Mouse (Mus musculus): ENCODE results near the gene Numb. TPM values are rescaled to one million over a fixed set of nuclear protein-coding genes. Genes with fewer than 3 reads are reported as not detected.

The Numb gene
- polyA plus RNA-seq, 1 experiment, result 24.5 TPM

DNA sequence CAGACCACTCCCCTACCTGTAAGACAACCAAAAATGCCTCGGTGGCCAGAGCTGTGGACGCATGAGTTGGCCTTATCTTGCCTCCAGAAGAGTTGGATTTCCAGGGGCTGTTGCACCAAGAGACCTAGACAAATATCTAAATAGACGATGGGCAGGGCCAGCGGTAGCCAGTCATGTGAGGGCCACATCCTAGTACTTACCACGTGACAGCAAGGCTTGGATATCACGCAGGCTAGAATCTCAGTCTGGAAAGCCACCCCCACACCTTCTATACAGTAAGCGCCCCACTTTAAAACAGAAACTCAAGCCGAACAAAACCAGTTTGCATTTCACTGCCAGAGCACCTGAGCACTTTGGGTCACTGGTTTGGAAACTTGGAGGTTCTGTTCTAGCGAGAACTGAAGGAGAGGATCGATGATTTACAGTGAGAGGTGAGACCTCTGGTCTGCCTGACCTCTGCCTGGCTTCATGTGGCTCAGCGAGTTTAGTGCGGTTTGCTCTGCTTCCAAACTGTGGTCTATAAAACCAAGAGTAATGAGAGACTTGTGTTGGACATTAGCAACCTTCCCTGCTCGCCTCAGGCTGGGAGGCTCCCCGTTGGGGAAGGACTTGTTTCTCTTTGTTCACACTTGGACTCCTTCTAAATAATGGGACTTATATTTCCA, 153.4 kb downstream of the Numb start:
- peaks cover 21% of the 10 kb centered on the region for H3K4me1 ChIP-seq (ENCODE audit: control insufficient read depth, insufficient read depth, low read length)
- no peaks in the 10 kb centered on the region for H3K36me3 ChIP-seq (ENCODE audit: control insufficient read depth, insufficient read depth, low read length)
- no peak overlapping the region for H3K4me3 ChIP-seq (ENCODE audit: control insufficient read depth, low read depth, low read length)
- H3K27ac ChIP-seq (ENCODE audit: control insufficient read depth, insufficient read depth, low read depth, low read length), result no peak overlapping the region
- TF ChIP-seq CTCF (IDR thresholded peaks at IDR 0.05; ENCODE audit: control insufficient read depth, insufficient read depth, insufficient replicate concordance, low read depth, low read length) (no peak), POLR2A (IDR thresholded peaks at IDR 0.05; ENCODE audit: control insufficient read depth, low read depth, low read length) (no peak; the same call in 1 of the 2 replicates)
- no peaks in the 10 kb centered on the region for H3K27me3 ChIP-seq (ENCODE audit: control insufficient read depth, insufficient read depth, low read length)

DNA sequence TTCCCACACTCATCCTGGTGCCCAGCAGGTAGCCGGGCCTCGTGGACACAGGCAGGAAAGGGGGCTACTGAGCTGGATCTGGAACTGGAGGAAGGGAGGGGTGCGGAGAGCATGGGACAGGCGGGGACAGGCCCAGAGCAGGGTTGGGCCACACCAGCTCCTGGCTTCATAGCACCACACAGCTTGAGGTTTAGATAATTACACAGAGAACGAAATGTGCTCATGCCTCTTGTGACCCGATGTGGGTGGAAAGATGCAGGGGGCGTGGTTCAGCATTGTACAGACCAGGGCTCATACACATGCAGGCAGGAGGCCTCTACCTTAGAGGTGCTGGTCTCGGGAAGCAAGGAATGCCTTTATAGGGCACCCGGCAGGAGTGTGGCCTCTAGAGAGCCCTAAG, 153.9 kb downstream of the Numb start:
- H3K4me3 ChIP-seq (ENCODE audit: control insufficient read depth, low read depth, low read length), result no peak overlapping the region
- H3K36me3 ChIP-seq (ENCODE audit: control insufficient read depth, insufficient read depth, low read length), result no peaks in the 10 kb centered on the region
- H3K27me3 ChIP-seq (ENCODE audit: control insufficient read depth, insufficient read depth, low read length), result no peaks in the 10 kb centered on the region
- no peak for TF ChIP-seq CTCF (IDR thresholded peaks at IDR 0.05; ENCODE audit: control insufficient read depth, insufficient read depth, insufficient replicate concordance, low read depth, low read length)
- TF ChIP-seq POLR2A (IDR thresholded peaks at IDR 0.05; ENCODE audit: control insufficient read depth, low read depth, low read length), result no peak; the same call in 1 of the 2 replicates
- peak overlapping the region; percentile 33; the same call in 1 of the 2 replicates for H3K27ac ChIP-seq (ENCODE audit: control insufficient read depth, insufficient read depth, low read depth, low read length)
- peaks cover 18% of the 10 kb centered on the region for H3K4me1 ChIP-seq (ENCODE audit: control insufficient read depth, insufficient read depth, low read length)

- TF ChIP-seq CTCF (IDR thresholded peaks at IDR 0.05; ENCODE audit: control insufficient read depth, insufficient read depth, insufficient replicate concordance, low read depth, low read length), result no peak
- TF ChIP-seq POLR2A (IDR thresholded peaks at IDR 0.05; ENCODE audit: control insufficient read depth, low read depth, low read length), result no peak
- peaks cover 16% of the 10 kb centered on the region for H3K4me1 ChIP-seq (ENCODE audit: control insufficient read depth, insufficient read depth, low read length)
- no peak overlapping the region for H3K4me3 ChIP-seq (ENCODE audit: control insufficient read depth, low read depth, low read length)
- no peaks in the 10 kb centered on the region for H3K36me3 ChIP-seq (ENCODE audit: control insufficient read depth, insufficient read depth, low read length)
- no peaks in the 10 kb centered on the region for H3K27me3 ChIP-seq (ENCODE audit: control insufficient read depth, insufficient read depth, low read length)
- H3K27ac ChIP-seq (ENCODE audit: control insufficient read depth, insufficient read depth, low read depth, low read length), result no peak overlapping the region
These were observed 155.7 kb downstream of the Numb start for GRCm38 (mm10) chr12:83765965-83766603.

GRCm38 (mm10) chr12:83764519-83764918, 157.2 kb downstream of the Numb start:
- Histone ChIP-seq H3K27me3 (ENCODE audit: control insufficient read depth, insufficient read depth, low read length) (no peaks in the 10 kb centered on the region), H3K27ac (ENCODE audit: control insufficient read depth, insufficient read depth, low read depth, low read length) (no peak overlapping the region), H3K4me1 (ENCODE audit: control insufficient read depth, insufficient read depth, low read length) (peaks cover 7% of the 10 kb centered on the region), H3K36me3 (ENCODE audit: control insufficient read depth, insufficient read depth, low read length) (no peaks in the 10 kb centered on the region), H3K4me3 (ENCODE audit: control insufficient read depth, low read depth, low read length) (no peak overlapping the region)
- TF ChIP-seq POLR2A (IDR thresholded peaks at IDR 0.05; ENCODE audit: control insufficient read depth, low read depth, low read length), result no peak
- no peak for TF ChIP-seq CTCF (IDR thresholded peaks at IDR 0.05; ENCODE audit: control insufficient read depth, insufficient read depth, insufficient replicate concordance, low read depth, low read length)

DNA sequence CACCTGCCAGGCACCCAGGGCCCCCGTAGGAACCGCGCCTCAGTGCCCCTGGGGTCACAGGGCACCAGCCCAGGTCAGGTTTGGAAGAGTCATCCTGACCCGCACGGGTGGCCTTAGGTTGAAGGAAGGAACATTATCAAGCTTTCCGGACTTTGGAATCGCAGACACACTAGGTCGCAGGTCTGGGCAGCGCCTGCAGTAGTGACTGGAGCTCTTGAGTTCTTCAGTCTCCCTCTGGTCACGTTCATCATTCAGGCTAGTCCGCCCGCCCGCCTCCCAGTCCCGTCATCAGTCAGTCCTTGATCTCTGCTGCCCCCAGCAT, 157.7 kb downstream of the Numb start:
- Histone ChIP-seq H3K4me3 (ENCODE audit: control insufficient read depth, low read depth, low read length) (peak overlapping the region; percentile 36), H3K4me1 (ENCODE audit: control insufficient read depth, insufficient read depth, low read length) (peaks cover 7% of the 10 kb centered on the region), H3K36me3 (ENCODE audit: control insufficient read depth, insufficient read depth, low read length) (no peaks in the 10 kb centered on the region), H3K27me3 (ENCODE audit: control insufficient read depth, insufficient read depth, low read length) (no peaks in the 10 kb centered on the region), H3K27ac (ENCODE audit: control insufficient read depth, insufficient read depth, low read depth, low read length) (no peak overlapping the region)
- TF ChIP-seq CTCF (IDR thresholded peaks at IDR 0.05; ENCODE audit: control insufficient read depth, insufficient read depth, insufficient replicate concordance, low read depth, low read length) (no peak), POLR2A (IDR thresholded peaks at IDR 0.05; ENCODE audit: control insufficient read depth, low read depth, low read length) (no peak)

- H3K36me3 ChIP-seq (ENCODE audit: control insufficient read depth, insufficient read depth, low read length), result no peaks in the 10 kb centered on the region
- no peak for TF ChIP-seq POLR2A (IDR thresholded peaks at IDR 0.05; ENCODE audit: control insufficient read depth, low read depth, low read length)
- TF ChIP-seq CTCF (IDR thresholded peaks at IDR 0.05; ENCODE audit: control insufficient read depth, insufficient read depth, insufficient replicate concordance, low read depth, low read length), result no peak
- no peaks in the 10 kb centered on the region for H3K27me3 ChIP-seq (ENCODE audit: control insufficient read depth, insufficient read depth, low read length)
- peaks cover 7% of the 10 kb centered on the region for H3K4me1 ChIP-seq (ENCODE audit: control insufficient read depth, insufficient read depth, low read length)
- no peak within 1 kb of the TSS for H3K27ac ChIP-seq (ENCODE audit: control insufficient read depth, insufficient read depth, low read depth, low read length)
- peak within 1 kb of the TSS; percentile 70 for H3K4me3 ChIP-seq (ENCODE audit: control insufficient read depth, low read depth, low read length)
These were observed 158.3 kb downstream of the Numb start, which contains the start of gene Papln for GRCm38 (mm10) chr12:83763311-83764043. TSS of gene Papln (plus strand) at chr12:83763634.

DNA sequence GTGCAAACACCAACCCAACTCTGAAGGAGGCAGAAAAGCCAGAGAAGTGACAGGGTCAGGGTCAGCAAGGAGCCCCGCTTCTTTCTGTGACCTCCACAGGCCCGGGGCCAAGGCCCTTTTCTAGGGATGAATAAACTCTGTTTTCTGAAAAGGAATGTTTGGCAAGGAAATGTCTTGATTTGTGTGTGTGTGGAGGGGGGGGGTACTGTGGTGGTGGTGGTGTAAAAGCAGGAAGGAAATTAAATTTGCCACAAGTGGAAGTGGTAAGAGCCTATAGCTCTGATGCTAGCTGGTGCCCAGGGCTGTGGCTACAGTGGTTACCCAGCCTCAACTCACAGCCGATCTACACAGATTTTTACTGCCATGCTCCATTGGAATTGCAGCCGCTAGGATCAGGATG, 159.0 kb downstream of the Numb start:
- no peaks in the 10 kb centered on the region for H3K36me3 ChIP-seq (ENCODE audit: control insufficient read depth, insufficient read depth, low read length)
- peaks cover 7% of the 10 kb centered on the region for H3K4me1 ChIP-seq (ENCODE audit: control insufficient read depth, insufficient read depth, low read length)
- H3K4me3 ChIP-seq (ENCODE audit: control insufficient read depth, low read depth, low read length), result no peak overlapping the region
- H3K27me3 ChIP-seq (ENCODE audit: control insufficient read depth, insufficient read depth, low read length), result no peaks in the 10 kb centered on the region
- TF ChIP-seq POLR2A (IDR thresholded peaks at IDR 0.05; ENCODE audit: control insufficient read depth, low read depth, low read length) (no peak), CTCF (IDR thresholded peaks at IDR 0.05; ENCODE audit: control insufficient read depth, insufficient read depth, insufficient replicate concordance, low read depth, low read length) (no peak)
- H3K27ac ChIP-seq (ENCODE audit: control insufficient read depth, insufficient read depth, low read depth, low read length), result no peak overlapping the region

Measured in testis, adult 2 months (tissue).